Mouse (Mus musculus): ENCODE data around the gene Mrps25. TPM values are rescaled to one million over a fixed set of nuclear protein-coding genes. Genes with fewer than 3 reads are reported as not detected.

The Mrps25 gene
- total RNA-seq (2015; ENCODE audit: low replicate concordance) (3.3 and 10.9 TPM in 2 replicates), total RNA-seq (2017; ENCODE audit: low replicate concordance) (12.4 and 12.8 TPM in 2 replicates)

- peak; percentile 89 for ATAC-seq (replicated peaks; ENCODE audit: low FRiP score, poor library complexity, severe bottlenecking)
Measured at GRCm38 (mm10) chr6:92183621-92184131, at the start of gene Mrps25. Gene Mrps25, minus strand, starts transcription at chr6:92184033.

- ATAC-seq (replicated peaks; ENCODE audit: low FRiP score, poor library complexity, severe bottlenecking), result no peak
Measured at GRCm38 (mm10) chr6:92231762-92232161, 47.9 kb upstream of the Mrps25 start.

- no peak for ATAC-seq (replicated peaks; ENCODE audit: low FRiP score, poor library complexity, severe bottlenecking)
Measured at GRCm38 (mm10) chr6:92231356-92231755, 47.5 kb upstream of the Mrps25 start.

DNA sequence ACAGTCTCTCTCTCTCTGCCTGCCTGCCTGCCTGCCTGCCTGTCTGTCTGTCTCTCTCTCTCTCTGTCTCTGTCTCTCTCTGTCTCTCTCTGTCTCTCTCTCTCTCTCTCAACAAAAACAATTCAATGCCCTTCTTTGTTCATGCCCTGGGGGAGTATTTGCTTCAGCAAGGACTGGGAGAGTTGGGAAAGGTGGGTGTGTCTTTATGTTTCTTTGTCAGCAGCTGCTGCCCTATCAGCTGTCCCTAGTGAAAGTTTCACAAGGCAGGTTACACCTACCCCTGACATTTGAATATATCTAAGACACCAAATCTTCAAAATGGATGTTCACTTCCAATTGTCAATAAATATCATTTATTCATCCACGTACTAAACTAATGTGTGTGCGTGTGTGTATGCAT is 45.8 kb upstream of the Mrps25 start:
- ATAC-seq (replicated peaks; ENCODE audit: low FRiP score, poor library complexity, severe bottlenecking), result no peak

- no peak for ATAC-seq (replicated peaks; ENCODE audit: low FRiP score, poor library complexity, severe bottlenecking)
Measured at GRCm38 (mm10) chr6:92229103-92229502, 45.3 kb upstream of the Mrps25 start.

GRCm38 (mm10) chr6:92224981-92225380 is 41.1 kb upstream of the Mrps25 start:
- ATAC-seq (replicated peaks; ENCODE audit: low FRiP score, poor library complexity, severe bottlenecking), result no peak

- ATAC-seq (replicated peaks; ENCODE audit: low FRiP score, poor library complexity, severe bottlenecking), result no peak
Measured at GRCm38 (mm10) chr6:92222021-92222420, 38.2 kb upstream of the Mrps25 start.

- ATAC-seq (replicated peaks; ENCODE audit: low FRiP score, poor library complexity, severe bottlenecking), result no peak
Measured at GRCm38 (mm10) chr6:92221604-92222003, 37.8 kb upstream of the Mrps25 start.

DNA sequence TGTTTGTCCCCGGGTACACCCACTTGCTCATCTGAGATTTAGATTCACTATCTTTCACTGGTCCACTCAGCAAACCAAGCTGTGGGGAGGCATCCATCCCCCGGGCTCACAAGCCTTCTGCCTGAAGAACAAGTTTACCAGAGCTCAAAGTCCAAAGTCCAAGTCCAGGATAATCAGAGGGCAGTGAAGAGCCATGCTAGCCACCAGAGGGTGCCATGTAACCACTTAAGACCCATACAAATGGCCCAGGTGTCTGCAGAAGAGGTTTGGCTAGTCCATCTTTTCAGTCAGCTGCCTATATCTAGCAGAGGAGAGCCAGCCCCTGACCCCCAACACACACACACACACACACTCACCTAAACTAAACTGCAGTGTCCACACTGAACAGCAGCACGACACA is 35.6 kb upstream of the Mrps25 start:
- no peak for ATAC-seq (replicated peaks; ENCODE audit: low FRiP score, poor library complexity, severe bottlenecking)

DNA sequence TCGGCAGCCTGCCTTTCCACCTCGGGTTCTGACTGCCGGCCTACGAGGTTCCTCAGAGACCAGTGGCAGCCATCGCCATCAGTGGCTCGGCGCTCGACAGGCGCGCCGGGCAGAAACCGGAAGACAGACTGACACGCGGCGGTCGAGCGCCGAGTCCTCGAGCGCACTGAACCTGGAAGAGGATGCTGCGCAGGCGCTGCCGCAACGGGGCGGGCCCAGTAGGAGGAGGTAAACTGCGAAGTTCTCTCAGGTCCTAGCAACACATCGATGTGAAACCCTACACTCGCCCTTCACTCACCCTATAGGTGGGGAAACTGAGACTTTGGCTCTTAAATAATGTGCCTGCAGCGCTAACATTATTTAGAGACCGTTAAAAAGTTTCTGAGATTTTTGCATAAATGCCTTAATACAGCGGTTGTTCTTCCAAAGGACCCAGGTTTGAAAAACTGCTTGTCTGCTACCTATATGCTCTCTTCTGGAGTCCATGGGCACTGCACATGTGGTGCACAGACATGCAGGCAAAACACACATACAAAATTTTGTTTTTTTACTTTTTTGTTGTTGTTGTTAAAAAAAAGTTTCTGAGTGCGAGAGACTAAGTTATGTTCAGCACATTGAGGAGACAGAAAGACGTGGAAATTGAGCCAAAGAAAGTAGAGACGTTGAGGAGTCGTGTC is 31.1 kb upstream of the Mrps25 start, which contains the start of gene Rbsn:
Rbsn (minus strand) TSS at position 153 of the 677 bp plus-strand sequence.
- peak; percentile 98 for ATAC-seq (replicated peaks; ENCODE audit: low FRiP score, poor library complexity, severe bottlenecking)

DNA sequence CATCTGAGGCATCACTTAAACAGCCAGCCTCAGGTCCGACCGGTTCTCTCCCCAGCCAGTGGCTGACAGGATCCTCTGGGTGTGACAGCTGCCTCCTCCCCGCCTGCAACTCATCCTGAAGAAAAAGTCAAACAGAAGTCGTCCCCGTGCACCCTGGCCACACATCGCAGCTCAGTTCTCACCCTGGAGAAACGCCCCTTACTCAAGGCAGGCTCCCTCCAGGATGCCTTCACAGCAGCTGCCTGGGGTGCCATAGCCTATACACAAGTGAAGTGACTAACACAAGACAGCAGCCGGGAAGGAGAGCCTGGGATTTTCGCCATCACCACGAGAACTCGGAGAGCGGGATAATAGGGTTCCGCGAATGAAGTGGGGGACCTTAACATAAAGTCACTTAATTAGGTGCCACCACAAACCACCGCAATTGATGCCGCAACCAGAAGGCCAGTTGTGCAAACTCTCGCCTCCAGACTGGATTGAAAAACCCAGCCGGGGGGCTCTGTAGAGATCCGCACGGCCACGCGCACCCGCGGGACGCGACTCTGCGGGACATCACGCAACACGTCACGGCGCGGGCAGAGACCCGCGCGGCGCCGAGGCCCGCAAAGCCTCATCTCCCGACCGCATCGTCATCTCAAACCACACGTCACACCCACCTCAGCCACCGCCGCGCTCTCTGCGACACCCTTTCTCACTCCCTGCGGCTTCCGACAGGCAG is 30.4 kb upstream of the Mrps25 start:
- peak; percentile 78 for ATAC-seq (replicated peaks; ENCODE audit: low FRiP score, poor library complexity, severe bottlenecking)

GRCm38 (mm10) chr6:92199414-92199813 is 15.6 kb upstream of the Mrps25 start:
- ATAC-seq (replicated peaks; ENCODE audit: low FRiP score, poor library complexity, severe bottlenecking), result no peak

GRCm38 (mm10) chr6:92184178-92184577 is 345 bp upstream of the Mrps25 start:
- ATAC-seq (replicated peaks; ENCODE audit: low FRiP score, poor library complexity, severe bottlenecking), result 0 out of 2 replicates have a peak, but pooled peaks have one; percentile 61

DNA sequence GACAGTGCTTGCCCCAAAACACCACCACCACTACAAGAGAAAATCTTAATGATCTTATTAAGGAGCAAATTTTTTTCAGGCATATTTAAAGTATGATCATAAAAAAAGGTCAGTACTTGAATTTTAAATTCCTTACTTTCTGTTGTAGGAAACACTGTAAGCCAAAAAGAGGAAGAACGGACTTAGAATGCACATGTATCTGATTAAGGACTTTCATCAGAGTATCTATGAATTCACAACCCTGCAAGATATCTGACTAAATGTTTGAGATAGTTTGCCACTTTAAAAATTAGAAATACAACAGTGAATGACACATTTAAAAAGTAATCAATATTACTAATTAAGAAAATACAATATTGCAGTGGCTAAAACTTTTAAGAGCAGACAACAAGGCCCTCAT is 7.4 kb downstream of the Mrps25 start:
- no peak for ATAC-seq (replicated peaks; ENCODE audit: low FRiP score, poor library complexity, severe bottlenecking)

DNA sequence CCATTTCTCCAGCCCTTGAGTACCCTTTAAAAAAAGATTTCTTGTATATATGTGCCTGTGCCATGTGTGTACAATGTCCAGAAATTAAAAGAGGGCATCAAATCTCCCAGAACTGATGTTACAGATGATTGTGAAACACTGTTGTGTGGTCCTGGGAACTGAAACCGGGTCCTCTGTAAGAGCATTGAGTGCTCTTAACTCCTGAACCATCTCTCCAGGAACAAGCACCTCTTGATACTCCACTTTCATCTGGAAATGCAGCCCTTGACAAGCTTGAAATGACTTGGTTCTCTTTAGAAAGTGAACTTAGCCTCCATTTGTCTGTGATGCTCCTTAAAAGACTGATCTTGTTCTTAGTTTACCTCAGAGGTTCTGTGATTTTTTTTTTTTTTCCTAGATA is 21.1 kb downstream of the Mrps25 start:
- ATAC-seq (replicated peaks; ENCODE audit: low FRiP score, poor library complexity, severe bottlenecking), result no peak

- ATAC-seq (replicated peaks; ENCODE audit: low FRiP score, poor library complexity, severe bottlenecking), result no peak
Measured at GRCm38 (mm10) chr6:92158801-92159200, 25.0 kb downstream of the Mrps25 start.

- ATAC-seq (replicated peaks; ENCODE audit: low FRiP score, poor library complexity, severe bottlenecking), result no peak
Measured at GRCm38 (mm10) chr6:92153774-92154173, 30.1 kb downstream of the Mrps25 start.

DNA sequence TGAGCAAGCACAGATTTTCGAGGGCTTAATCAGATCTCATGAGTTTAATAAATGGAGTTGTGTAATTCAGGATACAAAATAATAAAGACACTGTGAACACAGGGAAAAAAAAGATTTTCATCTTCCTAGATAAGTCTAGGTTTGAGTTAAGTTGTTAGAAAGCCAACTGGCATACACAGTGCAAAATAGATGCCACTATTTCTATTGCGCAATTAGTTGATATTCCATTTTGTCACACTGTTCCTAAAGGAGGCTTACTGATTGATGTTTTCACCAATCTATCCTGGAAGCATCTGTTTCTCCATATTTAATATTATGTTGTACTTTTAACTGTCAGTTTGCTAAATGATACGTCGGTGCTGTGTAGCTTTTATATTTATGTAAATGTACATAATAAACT is 38.0 kb downstream of the Mrps25 start:
- no peak for ATAC-seq (replicated peaks; ENCODE audit: low FRiP score, poor library complexity, severe bottlenecking)

DNA sequence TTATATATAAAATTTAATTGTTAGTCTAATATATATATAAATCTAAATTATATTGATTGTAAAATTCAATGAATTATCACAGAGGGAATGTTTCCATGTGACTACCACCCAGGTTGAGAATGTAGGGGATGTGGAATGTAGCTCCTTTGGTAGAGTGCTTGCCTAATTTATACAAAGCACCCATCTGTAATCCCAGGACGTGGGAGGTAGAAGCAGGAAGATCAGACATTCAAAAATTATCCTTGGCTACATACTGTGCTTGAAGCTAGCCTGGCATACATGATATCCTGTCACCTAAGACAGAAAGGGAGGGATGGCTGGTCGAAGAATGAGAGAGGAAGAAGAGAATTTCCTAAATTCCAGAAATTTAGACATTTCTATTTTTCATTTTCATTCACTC is 47.5 kb downstream of the Mrps25 start:
- no peak for ATAC-seq (replicated peaks; ENCODE audit: low FRiP score, poor library complexity, severe bottlenecking)

GRCm38 (mm10) chr6:92133617-92134016 is 50.2 kb downstream of the Mrps25 start:
- no peak for ATAC-seq (replicated peaks; ENCODE audit: low FRiP score, poor library complexity, severe bottlenecking)
